Mouse (Mus musculus): ENCODE results near the gene Shank2. TPM values are rescaled to one million over a fixed set of nuclear protein-coding genes. Genes with fewer than 3 reads are reported as not detected.
A peak's percentile ranks its signal among the peaks of the same experiment; 100 is the strongest.

Shank2 gene
- polyA plus RNA-seq, 1 experiment from 2014 or later, result 0.31 TPM

DNA sequence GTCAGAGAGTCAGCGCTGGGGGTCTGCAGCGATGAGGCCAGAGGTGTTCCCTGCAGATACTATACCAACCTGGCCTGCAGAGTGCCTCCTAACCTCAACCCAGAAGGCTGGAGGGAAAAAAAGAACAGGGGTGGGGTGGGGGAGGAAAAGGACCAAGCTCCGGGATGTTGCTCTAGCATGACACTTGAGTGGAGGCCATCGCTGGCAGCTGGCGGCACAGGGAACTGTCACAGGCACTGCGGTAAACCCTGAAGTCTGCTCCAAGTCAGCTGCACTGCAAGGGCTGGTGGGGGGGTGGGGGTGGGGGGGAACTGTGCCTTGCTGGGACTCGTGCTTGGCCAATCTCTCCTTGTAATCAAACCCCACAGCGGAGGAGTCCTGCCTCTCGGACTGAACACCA is 448.9 kb downstream of the Shank2 start:
- ATAC-seq, result no peak
- H3K9me3 ChIP-seq (replicated peaks), result no peaks in the 10 kb centered on the region
- no peak overlapping the region for H3K4me2 ChIP-seq
- peaks cover 100% of the 10 kb centered on the region for H3K36me3 ChIP-seq
- WGBS (ENCODE audit: insufficient replicate concordance), result 82% methylated on average over 9 of the region's 9 CpGs
- no peak overlapping the region for H3K9ac ChIP-seq
- H3K27ac ChIP-seq, result no peak overlapping the region
- no peak overlapping the region for H3K4me3 ChIP-seq
- H3K4me1 ChIP-seq, result peaks cover 14% of the 10 kb centered on the region; the same call in 1 of the 2 replicates
- H3K27me3 ChIP-seq (replicated peaks), result no peaks in the 10 kb centered on the region; the same call in 1 of the 2 replicates

DNA sequence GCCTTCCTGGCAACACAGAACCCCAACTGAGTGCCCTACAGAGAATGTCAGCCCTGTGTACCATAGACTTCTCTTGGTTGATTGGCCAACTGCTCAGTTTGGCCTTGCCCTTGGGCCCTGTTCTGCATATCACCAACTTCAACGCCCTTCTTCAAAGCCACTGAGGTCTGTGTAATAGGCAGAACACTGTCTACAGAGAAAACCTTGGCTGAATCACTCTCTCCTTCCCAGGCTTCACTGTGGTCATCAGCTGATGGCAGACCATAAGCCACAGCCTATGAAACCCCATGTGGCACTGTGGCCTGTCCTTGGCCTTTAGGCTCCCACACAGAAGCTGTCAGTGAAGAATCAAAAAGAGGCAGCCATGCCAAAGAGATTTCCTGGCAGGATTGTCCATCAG is 457.2 kb downstream of the Shank2 start:
- Histone ChIP-seq H3K36me3 (peaks cover 99% of the 10 kb centered on the region), H3K27ac (no peak overlapping the region), H3K4me1 (no peaks in the 10 kb centered on the region), H3K4me3 (no peak overlapping the region), H3K9ac (no peak overlapping the region), H3K9me3 (replicated peaks) (no peaks in the 10 kb centered on the region), H3K27me3 (replicated peaks) (no peaks in the 10 kb centered on the region), H3K4me2 (no peak overlapping the region)
- no peak for ATAC-seq
- 77% methylated on average over 1 of the region's 1 CpGs for WGBS (ENCODE audit: insufficient replicate concordance)

DNA sequence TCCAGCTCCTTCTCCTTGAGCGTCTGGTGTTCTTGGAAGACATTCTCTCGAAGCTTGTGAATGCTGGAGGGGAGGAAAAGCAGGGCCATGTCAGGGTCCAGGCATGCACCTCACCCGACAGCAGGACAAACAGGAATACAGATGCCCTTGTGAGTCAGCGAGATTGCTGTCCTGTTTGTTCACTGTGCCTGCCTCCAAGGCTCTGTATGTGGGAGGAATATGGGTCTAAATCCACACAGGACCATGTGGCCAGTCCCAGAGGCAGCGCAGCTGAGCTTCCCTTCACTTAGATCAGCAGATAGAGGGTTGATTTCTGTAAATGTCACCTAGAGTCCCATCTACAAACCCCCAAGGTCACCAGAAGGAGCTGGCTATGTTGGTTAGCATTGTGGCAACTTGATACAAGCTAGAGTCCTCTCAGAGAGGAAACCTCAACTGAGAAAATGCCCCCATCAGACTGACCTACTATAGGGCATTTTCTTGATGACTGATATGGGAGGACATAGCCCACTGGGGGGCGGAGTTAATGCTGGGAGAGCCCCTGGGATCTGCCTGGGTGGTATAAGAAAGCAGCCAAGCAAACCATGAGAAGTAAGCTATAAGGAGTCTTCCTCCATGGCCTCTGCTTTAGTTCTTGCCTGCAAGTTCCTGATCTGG is 459.6 kb downstream of the Shank2 start:
- H3K4me3 ChIP-seq, result no peak overlapping the region
- H3K36me3 ChIP-seq, result peaks cover 98% of the 10 kb centered on the region
- no peak for ATAC-seq
- no peak overlapping the region for H3K9ac ChIP-seq
- H3K9me3 ChIP-seq (replicated peaks), result no peaks in the 10 kb centered on the region
- H3K27me3 ChIP-seq (replicated peaks), result no peaks in the 10 kb centered on the region
- 79% methylated on average over 6 of the region's 6 CpGs for WGBS (ENCODE audit: insufficient replicate concordance)
- no peak overlapping the region for H3K27ac ChIP-seq
- H3K4me1 ChIP-seq, result no peaks in the 10 kb centered on the region
- no peak overlapping the region for H3K4me2 ChIP-seq

DNA sequence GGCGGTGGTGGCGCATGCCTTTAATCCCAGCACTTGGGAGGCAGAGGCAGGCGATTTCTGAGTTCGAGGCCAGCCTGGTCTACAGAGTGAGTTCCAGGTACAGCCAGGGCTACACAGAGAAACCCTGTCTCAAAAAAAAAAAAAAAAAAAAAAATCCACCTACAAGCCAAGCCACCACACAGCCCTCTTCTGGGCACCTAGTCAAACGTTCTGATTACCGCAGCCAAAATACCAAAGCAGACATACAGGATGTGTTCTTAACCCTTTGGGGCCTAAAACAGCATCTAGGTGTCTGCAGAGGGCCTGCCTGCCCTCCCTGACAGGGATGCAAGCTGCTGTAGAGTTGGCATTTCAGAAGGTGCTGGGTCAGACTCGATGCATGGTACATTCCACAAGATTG is 460.8 kb downstream of the Shank2 start:
- ATAC-seq, result no peak
- Histone ChIP-seq H3K4me2 (no peak overlapping the region), H3K36me3 (peaks cover 90% of the 10 kb centered on the region), H3K9me3 (replicated peaks) (no peaks in the 10 kb centered on the region), H3K9ac (no peak overlapping the region), H3K27ac (no peak overlapping the region), H3K4me1 (no peaks in the 10 kb centered on the region), H3K27me3 (replicated peaks) (no peaks in the 10 kb centered on the region), H3K4me3 (no peak overlapping the region)
- WGBS (ENCODE audit: insufficient replicate concordance), result 81% methylated on average over 7 of the region's 7 CpGs

DNA sequence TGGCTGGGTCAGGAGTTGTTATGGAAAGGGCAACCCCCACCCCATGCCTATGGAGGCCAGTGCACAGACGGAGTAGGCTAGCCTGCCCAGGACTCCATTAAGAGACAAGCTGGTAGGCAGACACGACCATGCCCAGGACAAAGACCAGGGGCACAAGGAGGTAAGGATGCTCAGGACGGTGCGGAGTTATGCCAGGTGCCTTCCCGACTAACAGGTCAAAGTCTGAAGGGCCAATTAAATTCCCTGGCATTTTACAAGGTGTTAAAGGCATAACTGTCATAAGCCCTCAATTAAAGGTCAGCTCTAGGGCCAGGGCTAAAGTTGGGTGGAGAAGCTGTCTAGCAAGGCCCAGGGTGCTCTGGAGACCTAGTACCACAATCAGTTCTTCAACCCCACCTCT is 467.0 kb downstream of the Shank2 start:
- H3K27ac ChIP-seq, result no peak overlapping the region; the same call in 1 of the 2 replicates
- H3K36me3 ChIP-seq, result peaks cover 29% of the 10 kb centered on the region
- no peaks in the 10 kb centered on the region for H3K9me3 ChIP-seq (replicated peaks)
- H3K4me3 ChIP-seq, result no peak overlapping the region
- ATAC-seq, result no peak
- H3K9ac ChIP-seq, result 0 out of 2 replicates have a peak overlapping the region, but pooled peaks have one; percentile 7
- H3K4me1 ChIP-seq, result peaks cover 32% of the 10 kb centered on the region
- 86% methylated on average over 5 of the region's 5 CpGs for WGBS (ENCODE audit: insufficient replicate concordance)
- H3K4me2 ChIP-seq, result peak overlapping the region; percentile 96
- no peaks in the 10 kb centered on the region for H3K27me3 ChIP-seq (replicated peaks)

DNA sequence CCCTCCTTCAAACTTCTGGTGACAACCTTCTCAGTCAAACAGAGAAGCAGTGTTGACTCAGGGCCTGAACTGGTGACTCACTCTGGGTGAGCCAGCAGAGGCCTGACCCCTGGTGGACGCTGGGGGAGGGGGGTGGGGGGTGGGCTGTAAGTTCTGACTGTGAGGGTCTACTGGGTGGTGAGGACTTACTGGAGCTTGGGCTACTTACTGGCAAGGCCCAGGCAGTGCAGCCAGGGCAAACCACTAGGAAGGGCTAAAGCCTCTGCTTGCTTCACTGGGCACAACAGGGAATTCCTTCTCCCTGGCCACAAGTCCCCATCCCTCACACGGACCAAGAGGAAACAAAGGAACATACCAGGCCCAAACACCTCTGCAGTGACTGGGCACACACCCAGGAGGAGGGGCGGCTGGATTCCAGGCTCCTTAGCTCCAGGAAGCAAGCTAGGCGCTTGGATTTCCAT is 467.5 kb downstream of the Shank2 start:
- Histone ChIP-seq H3K4me1 (peaks cover 32% of the 10 kb centered on the region), H3K27ac (peak overlapping the region; percentile 83), H3K4me2 (peak overlapping the region; percentile 96), H3K9me3 (replicated peaks) (no peaks in the 10 kb centered on the region), H3K9ac (peak overlapping the region; percentile 94), H3K36me3 (peaks cover 24% of the 10 kb centered on the region), H3K27me3 (replicated peaks) (no peaks in the 10 kb centered on the region), H3K4me3 (peak overlapping the region; percentile 90)
- 34% methylated on average over 4 of the region's 4 CpGs for WGBS (ENCODE audit: insufficient replicate concordance)
- ATAC-seq, result no peak

DNA sequence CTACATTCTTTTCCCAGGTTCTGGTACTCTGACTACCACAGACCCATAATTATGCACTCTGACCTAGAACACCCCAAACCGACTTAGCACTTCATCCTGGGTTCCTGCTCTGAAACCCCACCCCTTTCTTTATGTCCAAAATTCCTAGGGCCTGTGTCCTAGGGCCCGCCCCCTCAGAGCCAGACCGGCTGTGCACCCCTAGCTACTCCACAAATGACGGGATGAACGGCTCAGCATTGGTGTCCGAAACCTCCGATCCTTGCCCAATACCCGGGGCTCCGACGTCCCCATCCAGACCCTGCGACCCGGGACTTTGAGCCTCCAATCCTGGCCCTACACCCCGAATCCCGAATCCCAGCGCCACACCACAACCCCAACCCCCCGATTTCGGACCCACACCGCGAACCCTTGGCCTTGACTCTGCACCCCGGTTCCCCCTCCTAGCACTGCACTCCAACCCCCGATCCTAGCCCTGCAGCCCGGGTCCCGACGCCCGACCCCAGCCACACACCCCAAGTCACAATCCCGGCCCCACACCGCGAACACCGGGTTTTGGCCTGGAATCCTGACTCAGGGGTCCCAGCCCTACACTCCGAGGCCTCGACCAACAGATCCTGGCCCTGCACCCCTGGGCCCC is 468.3 kb downstream of the Shank2 start:
- H3K9me3 ChIP-seq (replicated peaks), result no peaks in the 10 kb centered on the region
- peak; percentile 25; the same call in 1 of the 2 replicates for ATAC-seq
- peak overlapping the region; percentile 90 for H3K4me3 ChIP-seq
- H3K4me2 ChIP-seq, result peak overlapping the region; percentile 96
- 6% methylated on average over 31 of the region's 31 CpGs for WGBS (ENCODE audit: insufficient replicate concordance)
- peak overlapping the region; percentile 94 for H3K9ac ChIP-seq
- peaks cover 16% of the 10 kb centered on the region for H3K36me3 ChIP-seq
- H3K4me1 ChIP-seq, result peaks cover 32% of the 10 kb centered on the region
- H3K27me3 ChIP-seq (replicated peaks), result no peaks in the 10 kb centered on the region
- peak overlapping the region; percentile 83 for H3K27ac ChIP-seq

DNA sequence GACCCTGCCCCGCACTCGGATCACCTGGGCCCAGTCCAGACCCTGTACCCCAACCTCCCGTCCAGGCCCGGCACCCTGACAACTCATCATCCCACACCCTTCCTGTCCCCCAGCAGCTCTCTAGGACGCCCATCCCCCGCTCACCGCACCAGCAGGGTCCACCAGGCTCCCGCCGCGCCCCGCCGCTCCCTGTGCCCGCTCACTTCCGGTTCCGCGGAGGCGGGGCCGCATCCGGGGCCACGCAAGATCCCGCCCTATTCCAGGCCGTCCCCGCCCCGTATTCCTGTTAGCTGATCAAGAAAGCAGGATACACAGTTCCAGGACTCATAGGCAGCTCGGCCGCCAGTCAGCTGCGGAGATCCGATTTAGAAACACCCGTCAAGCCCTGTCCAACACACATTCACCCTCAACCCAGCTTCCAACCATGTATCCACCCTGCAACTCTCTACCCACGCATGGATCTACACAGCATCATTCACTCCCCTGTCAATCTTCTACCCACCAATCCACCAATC is 468.9 kb downstream of the Shank2 start, which contains the start of gene Cttn:
TSS of gene Cttn (minus strand) at position 465 of the 515 bp plus-strand sequence.
- Histone ChIP-seq H3K4me1 (peaks cover 32% of the 10 kb centered on the region), H3K4me3 (peak within 1 kb of the TSS; percentile 90), H3K27me3 (replicated peaks) (no peaks in the 10 kb centered on the region), H3K9me3 (replicated peaks) (no peaks in the 10 kb centered on the region), H3K9ac (peak within 1 kb of the TSS; percentile 94), H3K4me2 (peak within 1 kb of the TSS; percentile 96), H3K36me3 (peaks cover 13% of the 10 kb centered on the region), H3K27ac (peak within 1 kb of the TSS; percentile 83)
- WGBS (ENCODE audit: insufficient replicate concordance), result 2% methylated on average over 30 of the region's 30 CpGs
- peak; percentile 91 for ATAC-seq

DNA sequence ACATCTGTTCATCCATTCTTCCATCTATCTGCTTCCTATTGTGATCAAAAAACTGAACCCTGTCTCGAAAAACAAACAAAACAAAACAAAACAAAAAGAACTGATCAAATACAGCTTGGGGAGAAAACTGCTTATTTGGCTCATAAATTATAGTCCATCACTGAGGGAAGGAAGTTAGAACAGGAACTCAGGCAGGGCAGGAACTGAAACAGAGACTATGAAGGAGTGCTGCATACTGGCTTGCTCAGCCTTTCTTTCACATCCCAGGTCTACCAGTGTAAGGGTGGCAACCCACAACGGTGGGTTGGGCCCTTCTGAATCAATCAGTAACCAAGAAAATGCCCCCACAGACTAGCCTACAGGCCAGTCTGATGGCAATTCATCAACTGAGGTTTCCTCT is 469.4 kb downstream of the Shank2 start:
- peak overlapping the region; percentile 90 for H3K4me3 ChIP-seq
- ATAC-seq, result no peak
- peak overlapping the region; percentile 96 for H3K4me2 ChIP-seq
- H3K36me3 ChIP-seq, result peaks cover 14% of the 10 kb centered on the region
- H3K9me3 ChIP-seq (replicated peaks), result no peaks in the 10 kb centered on the region
- 61% methylated on average over 2 of the region's 2 CpGs for WGBS (ENCODE audit: insufficient replicate concordance)
- H3K4me1 ChIP-seq, result peaks cover 32% of the 10 kb centered on the region
- no peaks in the 10 kb centered on the region for H3K27me3 ChIP-seq (replicated peaks)
- H3K27ac ChIP-seq, result peak overlapping the region; percentile 43; the same call in 1 of the 2 replicates
- peak overlapping the region; percentile 94 for H3K9ac ChIP-seq

DNA sequence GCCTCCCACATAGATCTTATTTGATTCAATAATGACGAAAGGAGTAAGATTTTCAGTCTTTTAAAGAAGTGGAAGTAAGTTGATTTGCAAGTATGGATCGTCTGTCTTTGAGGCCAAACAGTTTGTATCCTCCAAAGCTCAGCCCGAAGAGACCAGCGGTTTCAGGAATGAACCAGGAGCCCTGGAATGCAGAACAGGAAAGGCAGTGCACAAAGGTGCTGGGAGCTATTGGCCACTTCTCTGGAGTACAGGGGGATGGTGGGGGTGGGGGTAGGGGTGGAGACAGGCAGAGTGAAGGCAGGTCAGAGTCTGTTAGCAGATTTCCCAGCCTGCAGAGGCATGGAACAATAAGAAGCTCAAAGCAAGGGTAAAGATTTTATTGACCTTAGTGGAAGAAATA is 471.8 kb downstream of the Shank2 start:
- ATAC-seq, result no peak
- Histone ChIP-seq H3K4me1 (peaks cover 25% of the 10 kb centered on the region), H3K27ac (no peak overlapping the region), H3K27me3 (replicated peaks) (no peaks in the 10 kb centered on the region), H3K4me3 (no peak overlapping the region), H3K9me3 (replicated peaks) (no peaks in the 10 kb centered on the region), H3K36me3 (peaks cover 25% of the 10 kb centered on the region), H3K9ac (no peak overlapping the region), H3K4me2 (no peak overlapping the region)
- 62% methylated on average over 4 of the region's 4 CpGs for WGBS (ENCODE audit: insufficient replicate concordance)
